Mouse (Mus musculus): ENCODE results near the gene Vwce.

Vwce gene

DNA sequence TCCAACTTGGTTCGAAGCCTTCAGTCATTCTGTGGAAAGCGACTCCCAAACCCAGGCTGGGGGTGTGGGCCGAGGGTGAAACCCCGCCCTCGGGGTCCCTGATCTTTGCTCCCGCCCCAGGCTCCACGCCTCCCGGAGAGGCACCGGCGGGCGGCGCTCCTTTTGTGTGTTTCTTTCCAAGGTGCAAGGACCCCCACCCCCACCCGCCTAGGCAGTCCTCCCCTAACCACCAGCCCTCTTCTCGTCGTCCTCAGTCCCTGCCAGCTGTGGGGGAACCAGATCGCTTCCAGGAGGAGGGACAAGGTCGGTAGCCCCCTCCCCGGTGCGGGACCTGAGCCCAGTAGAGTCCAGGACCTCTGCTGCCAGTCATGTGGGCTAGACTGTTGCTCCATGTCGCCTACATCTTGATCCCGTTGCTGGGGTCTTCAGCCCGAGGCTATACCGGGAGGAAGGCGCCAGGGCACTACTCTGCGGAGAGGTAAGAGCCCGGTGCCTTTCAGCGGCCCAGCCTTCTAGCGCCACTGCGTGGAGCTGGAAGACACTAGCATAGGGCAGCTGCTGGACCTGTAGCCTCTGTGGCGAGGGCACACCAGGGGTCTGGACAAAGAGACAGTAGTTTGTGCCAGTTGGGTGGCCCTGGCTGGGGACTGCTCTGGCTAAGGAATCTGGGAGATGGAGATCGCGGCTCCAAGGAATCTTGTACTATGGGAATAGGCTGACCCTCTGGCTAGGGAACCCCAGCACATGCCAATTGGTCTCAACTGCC is at the start of gene Vwce:
Gene Vwce (plus strand): TSS at position 108 of the 766 bp plus-strand sequence.
- DNase-seq: peak; percentile 75

GRCm38 (mm10) chr19:10585112-10585511 is 48.9 kb upstream of the Vwce start:
- DNase-seq: peak; percentile 41

DNA sequence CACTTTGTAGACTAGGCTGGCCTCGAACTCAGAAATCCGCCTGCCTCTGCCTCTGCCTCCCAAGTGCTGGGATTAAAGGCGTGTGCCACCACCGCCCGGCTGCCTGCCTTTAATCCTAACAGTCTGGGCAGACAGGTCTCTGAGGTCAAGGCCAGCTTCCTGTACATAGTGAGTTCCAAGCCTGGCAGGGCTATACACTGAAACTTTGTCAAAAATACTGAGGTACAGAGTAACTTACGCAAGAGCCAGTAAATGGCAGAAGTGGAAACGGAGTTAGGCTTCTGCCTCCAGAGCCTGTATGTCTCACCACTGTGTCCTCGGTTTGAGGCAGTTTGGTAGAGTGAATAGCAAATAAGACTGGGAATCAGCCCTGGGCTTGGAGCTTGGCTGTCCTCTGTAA is 46.8 kb upstream of the Vwce start:
- DNase-seq: no peak

DNA sequence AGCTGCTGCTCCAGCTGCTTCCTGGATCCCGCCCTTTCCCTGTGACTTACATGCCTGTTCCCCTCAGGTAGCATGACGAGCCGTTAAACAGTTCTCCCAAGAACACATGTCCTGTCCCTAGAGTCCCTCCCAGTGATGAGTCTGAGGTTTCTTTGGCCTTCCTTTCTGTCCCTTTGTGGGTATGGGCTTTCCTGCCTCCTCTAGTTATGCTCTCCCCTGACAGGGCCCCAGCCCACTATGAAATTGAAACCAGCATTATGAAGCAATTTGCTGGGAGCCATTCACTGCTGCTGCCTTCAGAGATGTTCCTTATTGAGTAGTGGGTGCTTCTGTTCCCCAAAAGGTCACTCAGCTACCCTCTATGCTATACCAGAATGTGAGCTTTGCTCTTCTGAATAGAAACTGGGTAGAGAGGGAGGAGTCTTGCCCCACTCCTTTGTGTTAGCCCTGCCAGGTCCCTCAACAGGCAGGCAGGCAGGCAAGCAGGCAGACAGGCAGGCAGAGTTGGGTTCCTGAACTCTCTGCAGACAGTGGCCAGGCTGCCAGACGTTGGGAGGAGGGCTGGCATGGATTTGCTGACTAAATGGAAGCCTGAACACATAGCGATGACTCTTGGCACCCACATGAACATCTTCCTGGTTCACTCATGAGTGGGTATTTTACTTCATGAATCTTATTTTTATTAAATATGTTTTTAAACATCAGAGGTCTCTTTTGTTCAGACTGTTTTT is 44.7 kb upstream of the Vwce start:
- no peak for DNase-seq

- DNase-seq: no peak
Observed at GRCm38 (mm10) chr19:10590301-10590700, 43.7 kb upstream of the Vwce start.

GRCm38 (mm10) chr19:10591659-10592377 is 42.2 kb upstream of the Vwce start:
- no peak for DNase-seq

DNA sequence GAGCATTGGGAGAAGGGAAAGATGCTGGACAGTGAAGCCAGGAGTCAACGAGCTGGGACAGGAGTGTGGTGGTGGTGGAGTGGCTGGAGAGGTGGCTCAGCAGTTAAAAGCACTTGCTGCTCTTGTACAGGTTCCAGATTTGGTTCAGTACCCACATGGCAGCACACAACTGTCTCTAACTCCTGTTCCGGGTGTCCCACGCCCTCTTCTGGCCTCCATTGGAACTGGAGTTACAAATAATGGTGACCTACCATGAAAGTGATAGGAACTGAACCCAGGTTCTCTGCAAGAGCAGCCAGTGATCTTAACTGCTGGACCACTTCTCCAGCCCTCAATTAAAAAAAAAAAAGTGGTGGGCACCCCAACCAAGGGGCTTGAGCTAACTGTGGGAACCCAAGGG is 35.8 kb upstream of the Vwce start:
- DNase-seq: peak; percentile 58

DNA sequence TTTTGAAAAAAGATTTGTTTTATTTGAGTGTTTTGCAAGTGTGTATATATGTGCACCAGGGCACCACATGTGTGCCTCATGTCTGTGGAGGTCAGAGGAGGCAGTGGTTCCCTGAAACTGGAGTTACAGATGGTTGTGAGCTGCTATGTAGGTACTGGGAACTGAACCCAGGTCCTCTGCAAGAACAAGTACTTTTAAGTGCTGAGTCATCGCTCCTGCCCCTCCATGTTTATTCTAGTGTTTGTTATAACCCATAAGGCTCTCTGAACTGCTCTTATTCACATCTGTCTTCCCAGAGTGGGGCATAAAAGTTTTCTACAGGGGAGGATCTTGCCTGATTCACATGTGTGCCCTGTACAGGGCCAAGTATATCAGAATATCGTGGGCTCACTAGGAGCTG is 34.4 kb upstream of the Vwce start:
- DNase-seq: no peak

- DNase-seq: no peak
Observed at GRCm38 (mm10) chr19:10602247-10602769, 31.7 kb upstream of the Vwce start.

DNA sequence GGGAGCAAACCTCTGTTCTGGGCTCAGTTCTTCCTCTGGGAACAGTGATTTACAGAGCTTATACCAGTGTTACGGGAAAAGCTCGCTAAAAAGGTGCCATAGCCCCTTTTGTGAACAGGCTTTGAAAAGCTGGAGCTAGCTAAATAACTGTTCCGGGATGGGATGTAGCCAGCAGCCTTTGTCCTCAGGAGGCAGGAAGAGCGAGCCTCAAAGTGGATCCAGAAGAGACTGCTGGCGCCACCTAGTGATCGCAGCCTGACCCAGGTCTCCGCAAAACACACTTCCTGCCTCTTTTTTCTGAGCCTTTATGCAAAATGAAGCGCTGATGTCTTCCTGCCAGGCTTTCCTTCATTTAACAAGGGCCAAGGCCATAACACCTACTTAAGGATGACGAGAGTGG is 31.2 kb upstream of the Vwce start:
- peak; percentile 97 for DNase-seq

DNA sequence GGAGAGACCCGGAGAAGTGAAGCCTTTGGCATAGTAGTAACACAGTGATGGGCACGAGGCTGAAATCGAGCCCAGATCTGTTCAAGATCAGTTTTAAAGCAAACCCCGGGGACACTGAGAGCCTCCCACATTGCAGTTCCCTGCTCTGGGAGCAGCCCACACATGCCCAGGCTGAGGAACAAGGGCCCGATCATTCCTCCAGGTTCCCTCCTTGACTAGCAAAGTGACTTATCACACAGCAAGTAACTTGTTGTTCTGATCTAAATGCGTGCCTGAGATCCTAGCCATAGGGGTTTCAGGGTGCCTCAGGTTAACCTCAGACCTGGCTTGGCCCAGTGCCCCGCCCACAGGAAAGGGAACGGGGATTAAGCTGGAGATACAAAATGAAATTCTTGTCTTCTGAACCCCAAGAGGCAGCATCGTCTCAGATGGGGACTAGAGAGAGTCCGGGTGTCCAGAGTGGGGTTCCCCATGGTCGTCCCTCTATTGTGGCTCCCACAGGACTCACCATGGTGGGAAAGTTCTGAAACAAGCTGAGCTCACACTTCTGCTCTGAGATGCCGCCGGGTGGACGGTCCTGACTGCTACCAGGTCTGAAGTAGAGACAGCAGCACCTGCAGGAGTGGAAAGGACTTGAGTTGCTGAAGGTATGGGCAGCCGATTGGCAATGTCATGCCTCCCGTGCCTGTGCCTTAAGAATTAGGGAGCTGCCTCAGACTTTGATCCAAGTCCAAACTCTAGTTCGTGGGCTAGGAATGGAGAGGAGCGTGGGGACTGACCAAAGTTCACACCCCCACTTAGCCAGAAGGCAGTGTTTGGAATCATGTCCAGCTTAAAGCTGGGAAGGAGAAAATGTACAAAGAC is 30.1 kb upstream of the Vwce start:
- DNase-seq: peak; percentile 38

- DNase-seq: peak; percentile 22
Observed at GRCm38 (mm10) chr19:10604534-10604933, 29.5 kb upstream of the Vwce start.

GRCm38 (mm10) chr19:10605293-10605900 is 28.6 kb upstream of the Vwce start, which contains the start of the genes Ddb1 and Tkfc:
Gene Ddb1, plus strand, starts transcription at chr19:10605327.
Gene Tkfc, minus strand, starts transcription at chr19:10605654.
- DNase-seq: peak; percentile 99

GRCm38 (mm10) chr19:10605901-10606622 is 28.0 kb upstream of the Vwce start:
- peak; percentile 29 for DNase-seq

- no peak for DNase-seq
Observed at GRCm38 (mm10) chr19:10608573-10609240, 25.3 kb upstream of the Vwce start.

DNA sequence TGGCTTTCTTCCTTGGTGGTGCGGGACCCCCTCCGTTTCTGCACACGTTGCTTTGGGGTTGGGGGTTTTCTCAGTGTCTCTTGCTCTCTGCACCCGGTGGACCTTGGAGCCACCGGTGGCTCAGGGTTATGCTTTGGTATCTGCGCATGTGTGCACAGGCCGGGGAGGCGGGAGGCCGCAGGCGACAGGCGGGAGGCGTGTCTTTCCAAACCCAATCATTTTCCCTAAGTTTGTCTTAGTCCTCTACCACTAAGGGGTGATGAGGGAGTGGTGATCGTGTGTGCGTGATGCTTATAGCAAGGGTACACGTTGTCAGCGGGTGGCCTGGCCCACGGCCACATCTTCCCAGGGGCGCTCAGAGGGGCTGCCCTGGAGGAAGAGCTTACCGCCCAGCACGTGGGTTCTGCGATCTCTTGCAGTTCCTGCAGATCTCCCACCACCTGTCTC is 882 bp downstream of the Vwce start:
- DNase-seq: peak; percentile 56

GRCm38 (mm10) chr19:10637840-10638239 is 3.8 kb downstream of the Vwce start:
- DNase-seq: no peak

DNA sequence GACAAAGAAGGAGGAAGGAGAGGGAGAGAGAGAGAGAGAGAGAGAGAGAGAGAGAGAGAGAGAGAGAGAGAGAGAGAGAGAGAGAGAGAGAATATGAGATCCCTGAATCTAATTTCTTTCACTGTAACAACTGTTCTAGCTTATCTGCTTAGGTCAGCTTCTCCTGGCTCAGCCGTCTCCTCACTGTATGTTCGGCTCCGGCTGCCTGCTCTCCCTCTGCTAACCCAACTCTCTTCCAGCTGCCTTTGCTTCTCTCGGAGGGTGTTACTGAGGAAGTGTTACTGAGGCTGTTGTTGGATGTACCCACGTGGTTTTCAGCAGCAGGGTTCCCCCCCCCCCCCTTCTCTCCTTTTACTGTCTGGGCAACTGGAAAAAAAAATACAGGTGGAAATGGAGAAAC is 6.1 kb downstream of the Vwce start:
- DNase-seq: no peak

- DNase-seq: no peak
Observed at GRCm38 (mm10) chr19:10640589-10641378, 6.8 kb downstream of the Vwce start.

- DNase-seq: no peak
Observed at GRCm38 (mm10) chr19:10645616-10646015, 11.6 kb downstream of the Vwce start.

Data from thymus, postnatal 4 days (tissue).